Mouse (Mus musculus) CH12.LX (cell line): ENCODE measurements around the gene Haao.

Experiments used
- CTCF ChIP-seq, 2 experiments: IDR thresholded peaks in 1 of 2; conservative IDR thresholded peaks in 1 of 2; 2 replicates each; pipeline ENCODE4 v1.5.1; 2011 to 2012; ENCODE audit warnings: low read depth in 2 of 2, low read length in 2 of 2, improper control_type of control experiment in 1 of 2, inconsistent platforms in 1 of 2, mild to moderate bottlenecking in 1 of 2, moderate library complexity in 1 of 2
- ELF1 ChIP-seq: IDR thresholded peaks from 2 replicates; pipeline ENCODE4 v1.6.1; 2014; ENCODE audit warnings: low read depth, mild to moderate bottlenecking, inconsistent platforms, low read length, improper control_type of control experiment
- JUN ChIP-seq: IDR thresholded peaks from 2 replicates; pipeline ENCODE4 v1.6.1; 2011; ENCODE audit warnings: low read depth, mild to moderate bottlenecking, low read length, improper control_type of control experiment, moderate library complexity; ENCODE audit not compliant: insufficient read depth
- KAT2A ChIP-seq: IDR thresholded peaks from 2 replicates; pipeline ENCODE4 v1.6.1; 2012; ENCODE audit warnings: low read length, improper control_type of control experiment, inconsistent platforms; ENCODE audit not compliant: insufficient replicate concordance
- MXI1 ChIP-seq: IDR thresholded peaks from 2 replicates; pipeline ENCODE4 v1.6.1; 2011; ENCODE audit warnings: mild to moderate bottlenecking, low read depth, low read length, improper control_type of control experiment
- MYC ChIP-seq: IDR thresholded peaks from 2 replicates; pipeline ENCODE4 v1.6.1; 2011; ENCODE audit warnings: low read depth, mild to moderate bottlenecking, improper control_type of control experiment, low read length
- POLR2A ChIP-seq: IDR thresholded peaks from 2 replicates; pipeline ENCODE4 v1.6.1; 2011; ENCODE audit warnings: low read depth, mild to moderate bottlenecking, improper control_type of control experiment, low read length
- POLR2AphosphoS2 ChIP-seq: IDR thresholded peaks from 2 replicates; pipeline ENCODE4 v1.6.1; 2011; ENCODE audit warnings: low read depth, low read length, improper control_type of control experiment

- TF ChIP-seq POLR2AphosphoS2 (no peak), KAT2A (no peak), MXI1 (no peak), CTCF (conservative IDR thresholded peaks at IDR 0.05 in 1 of 2, IDR thresholded peaks at IDR 0.05 in 1 of 2; ENCODE audit: low read depth in 2 of 2, low read length in 2 of 2) (no peak), MYC (no peak), POLR2A (no peak), ELF1 (no peak), JUN (no peak)
Observed at GRCm38 (mm10) chr17:83841011-83841410, 6.8 kb downstream of the Haao start.
